Mouse (Mus musculus): ENCODE results near the gene Atp13a5. TPM values are rescaled to one million over a fixed set of nuclear protein-coding genes. Genes with fewer than 3 reads are reported as not detected.

The Atp13a5 gene
- polyA plus RNA-seq, 1 experiment from 2014 or later = 0.04 TPM

DNA sequence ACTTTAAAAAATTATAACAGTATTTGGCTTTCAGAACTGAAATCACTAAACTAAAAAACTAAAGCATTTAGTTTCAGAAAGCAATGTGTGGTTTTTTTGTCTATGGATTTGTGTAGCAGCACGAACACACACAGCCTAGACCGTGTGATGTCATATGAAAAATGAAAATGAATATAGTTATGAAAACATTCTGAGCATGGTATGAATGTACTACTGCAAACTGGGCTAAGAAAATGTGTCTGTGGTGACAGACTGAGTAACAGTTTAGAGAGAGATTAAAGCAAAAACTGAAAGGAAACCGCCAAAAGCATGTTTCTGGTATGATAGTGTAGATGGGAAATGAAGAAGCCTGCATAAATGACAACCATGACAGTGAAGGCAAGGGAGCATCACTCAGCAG, 57.8 kb downstream of the Atp13a5 start:
- Histone ChIP-seq H3K4me1 (replicated peaks) (no peaks in the 10 kb centered on the region), H3K4me3 (no peak overlapping the region)
- 77% methylated on average over 3 of the region's 3 CpGs for WGBS

DNA sequence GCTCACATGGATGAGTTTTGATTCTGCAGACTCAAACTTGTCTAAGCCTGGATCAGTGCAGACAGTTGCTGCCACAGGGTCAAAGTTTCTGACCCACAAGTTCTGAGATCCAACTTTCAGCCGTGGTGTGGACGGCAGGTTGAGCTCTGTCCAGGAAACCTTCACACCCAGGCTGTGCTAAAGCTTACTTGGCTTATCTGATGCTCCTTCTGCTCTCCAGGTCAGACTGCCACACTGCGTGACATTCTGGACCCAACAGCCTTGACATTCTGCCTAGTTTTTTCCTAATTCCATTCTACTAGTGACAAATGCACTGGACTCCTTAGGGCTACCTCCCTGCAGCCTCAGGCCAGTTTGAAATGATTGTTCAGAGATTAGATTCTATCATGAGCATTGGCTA, 63.1 kb downstream of the Atp13a5 start:
- Histone ChIP-seq H3K4me1 (replicated peaks) (no peaks in the 10 kb centered on the region), H3K4me3 (no peak overlapping the region), H3K4me2 (no peak overlapping the region), H3K27me3 (replicated peaks) (no peaks in the 10 kb centered on the region), H3K9me3 (replicated peaks) (peaks cover 5% of the 10 kb centered on the region; the same call in 1 of the 2 replicates), H3K27ac (ENCODE audit: poor library complexity, severe bottlenecking) (no peak overlapping the region), H3K9ac (no peak overlapping the region), H3K36me3 (no peaks in the 10 kb centered on the region)
- 74% methylated on average over 3 of the region's 3 CpGs for WGBS
- ATAC-seq (ENCODE audit: insufficient number of reproducible peaks, low FRiP score) = no peak

More for the DNA sequence above, 57.8 kb downstream of the Atp13a5 start:
- H3K36me3 ChIP-seq = no peaks in the 10 kb centered on the region
- no peak for ATAC-seq (ENCODE audit: insufficient number of reproducible peaks, low FRiP score)
- no peak overlapping the region for H3K4me2 ChIP-seq
- H3K9ac ChIP-seq = no peak overlapping the region
- H3K27ac ChIP-seq (ENCODE audit: poor library complexity, severe bottlenecking) = no peak overlapping the region
- H3K27me3 ChIP-seq (replicated peaks) = no peaks in the 10 kb centered on the region
- H3K9me3 ChIP-seq (replicated peaks) = peaks cover 5% of the 10 kb centered on the region; the same call in 1 of the 2 replicates

DNA sequence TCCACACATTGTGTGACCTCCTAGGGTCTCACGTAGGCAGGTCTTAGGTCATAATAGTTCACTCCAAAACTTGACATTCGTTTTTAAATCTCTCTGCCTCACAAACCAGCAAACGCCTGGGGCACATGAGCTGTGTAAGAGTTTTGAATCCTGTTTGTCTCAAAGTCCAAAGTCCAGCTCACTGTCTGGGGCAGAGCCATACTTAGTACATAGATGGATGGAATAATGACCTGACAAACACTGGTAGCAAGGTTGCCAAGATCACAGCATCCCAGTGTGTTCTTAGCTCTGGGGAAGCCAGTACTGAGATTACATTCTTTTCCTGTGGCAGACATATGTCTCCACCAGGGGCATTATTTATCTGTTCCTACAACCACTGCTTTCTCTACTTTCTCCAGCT, 63.5 kb downstream of the Atp13a5 start:
- peaks cover 5% of the 10 kb centered on the region; the same call in 1 of the 2 replicates for H3K9me3 ChIP-seq (replicated peaks)
- no peaks in the 10 kb centered on the region for H3K27me3 ChIP-seq (replicated peaks)
- no peak overlapping the region for H3K27ac ChIP-seq (ENCODE audit: poor library complexity, severe bottlenecking)
- no peaks in the 10 kb centered on the region for H3K36me3 ChIP-seq
- H3K4me1 ChIP-seq (replicated peaks) = no peaks in the 10 kb centered on the region
- no peak overlapping the region for H3K9ac ChIP-seq
- no peak overlapping the region for H3K4me3 ChIP-seq
- 81% methylated on average over 3 of the region's 3 CpGs for WGBS
- no peak overlapping the region for H3K4me2 ChIP-seq
- ATAC-seq (ENCODE audit: insufficient number of reproducible peaks, low FRiP score) = no peak

DNA sequence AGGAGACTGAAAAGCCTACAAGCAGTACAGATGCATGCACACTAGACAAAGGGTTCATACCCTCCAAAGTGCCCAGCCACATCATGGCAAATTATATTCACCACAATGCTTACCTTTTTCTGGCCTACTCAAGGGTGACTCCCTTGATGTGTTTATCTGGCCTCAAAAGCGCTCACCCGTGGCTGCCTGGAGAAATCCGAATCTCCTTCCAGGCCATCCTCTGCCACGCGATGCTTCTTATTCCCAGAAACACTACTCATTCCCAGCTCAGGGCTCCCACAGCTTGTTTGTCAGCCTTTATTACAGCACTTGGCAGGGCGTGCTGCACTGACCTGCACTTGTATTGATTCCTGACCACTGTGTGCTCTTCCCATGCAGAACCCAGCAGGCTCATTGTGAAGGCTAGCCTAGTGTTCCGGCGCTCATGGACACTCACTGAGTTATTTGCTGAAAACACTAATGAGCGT, 80.9 kb downstream of the Atp13a5 start:
- H3K27me3 ChIP-seq (replicated peaks) = no peaks in the 10 kb centered on the region
- no peaks in the 10 kb centered on the region for H3K36me3 ChIP-seq
- no peak overlapping the region for H3K4me2 ChIP-seq
- H3K9me3 ChIP-seq (replicated peaks) = no peaks in the 10 kb centered on the region
- H3K4me1 ChIP-seq (replicated peaks) = no peaks in the 10 kb centered on the region
- no peak overlapping the region for H3K27ac ChIP-seq (ENCODE audit: poor library complexity, severe bottlenecking)
- no peak for ATAC-seq (ENCODE audit: insufficient number of reproducible peaks, low FRiP score)
- H3K9ac ChIP-seq = no peak overlapping the region
- no peak overlapping the region for H3K4me3 ChIP-seq
- WGBS = 87% methylated on average over 9 of the region's 9 CpGs

DNA sequence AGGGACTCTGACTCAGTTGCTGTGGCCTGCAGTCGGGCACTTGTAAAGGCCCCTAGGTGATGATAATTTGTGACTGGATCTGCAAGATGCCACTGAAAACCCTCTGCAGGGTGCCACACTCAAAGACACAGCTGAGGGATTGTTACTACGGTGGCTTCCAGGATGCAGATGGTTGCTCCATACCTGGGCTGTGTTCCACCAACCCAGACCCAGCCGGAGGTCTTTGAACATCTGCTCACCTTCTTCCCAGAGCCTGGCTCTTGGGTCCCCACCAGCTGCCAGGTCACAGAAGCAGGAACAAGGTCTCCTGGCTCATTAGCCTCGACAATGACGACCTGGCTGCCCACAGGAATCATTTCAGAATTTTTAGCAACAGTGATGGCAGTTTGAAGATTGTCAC, 97.8 kb downstream of the Atp13a5 start:
- H3K27ac ChIP-seq (ENCODE audit: poor library complexity, severe bottlenecking) = no peak overlapping the region
- no peaks in the 10 kb centered on the region for H3K27me3 ChIP-seq (replicated peaks)
- H3K4me3 ChIP-seq = no peak overlapping the region
- H3K4me1 ChIP-seq (replicated peaks) = peaks cover 9% of the 10 kb centered on the region; the same call in 1 of the 2 replicates
- WGBS = 82% methylated on average over 5 of the region's 5 CpGs
- H3K9ac ChIP-seq = no peak overlapping the region
- no peak overlapping the region for H3K4me2 ChIP-seq
- H3K36me3 ChIP-seq = no peaks in the 10 kb centered on the region
- no peak for ATAC-seq (ENCODE audit: insufficient number of reproducible peaks, low FRiP score)
- no peaks in the 10 kb centered on the region for H3K9me3 ChIP-seq (replicated peaks)

DNA sequence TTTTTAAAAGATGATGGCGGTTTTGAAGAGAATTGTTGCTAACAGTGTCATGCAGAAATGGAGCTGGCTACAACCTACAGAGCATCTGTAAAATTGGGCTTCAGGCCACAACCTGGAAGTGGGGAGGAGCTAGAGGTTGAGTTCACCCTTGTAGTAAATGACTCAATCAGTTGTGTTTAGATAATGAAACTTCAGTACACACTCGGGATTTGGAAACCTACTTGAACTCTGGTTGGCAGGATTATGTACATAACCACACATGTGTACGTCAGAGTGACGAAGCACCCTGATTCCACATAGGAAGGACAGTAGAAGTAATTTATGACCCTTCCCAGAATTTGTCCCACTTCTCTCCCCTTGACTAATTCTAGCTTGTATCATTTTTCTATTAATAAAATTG, 124.2 kb downstream of the Atp13a5 start:
- Histone ChIP-seq H3K9ac (no peak overlapping the region), H3K27ac (ENCODE audit: poor library complexity, severe bottlenecking) (no peak overlapping the region), H3K36me3 (no peaks in the 10 kb centered on the region), H3K27me3 (replicated peaks) (no peaks in the 10 kb centered on the region), H3K4me2 (no peak overlapping the region), H3K9me3 (replicated peaks) (0 out of 2 replicates have a peak, but pooled peaks cover 3% of the 10 kb centered on the region), H3K4me3 (no peak overlapping the region), H3K4me1 (replicated peaks) (no peaks in the 10 kb centered on the region)
- no peak for ATAC-seq (ENCODE audit: insufficient number of reproducible peaks, low FRiP score)
- WGBS = 77% methylated on average over 4 of the region's 4 CpGs

DNA sequence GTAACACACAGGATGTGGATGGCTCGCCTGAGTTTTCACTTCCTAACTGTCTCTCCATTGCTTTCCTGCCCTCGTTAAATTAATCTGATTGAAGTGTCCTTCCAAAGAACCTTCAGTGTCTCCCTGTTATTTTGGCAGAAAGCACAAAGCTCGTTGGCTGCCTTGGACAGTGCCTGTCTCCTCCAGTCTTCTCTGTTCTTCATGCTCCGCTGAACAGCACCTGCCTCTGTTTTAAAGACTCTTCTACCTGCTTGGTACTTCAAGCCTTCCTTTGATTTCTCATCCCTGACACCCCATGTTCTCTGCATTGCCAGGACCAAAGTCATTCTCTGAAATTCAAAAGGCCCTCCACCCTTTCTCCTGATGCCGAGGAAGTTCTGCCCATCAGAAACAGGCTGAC, 142.6 kb downstream of the Atp13a5 start:
- no peak overlapping the region for H3K9ac ChIP-seq
- H3K4me3 ChIP-seq = no peak overlapping the region
- H3K36me3 ChIP-seq = no peaks in the 10 kb centered on the region
- H3K27me3 ChIP-seq (replicated peaks) = no peaks in the 10 kb centered on the region
- ATAC-seq (ENCODE audit: insufficient number of reproducible peaks, low FRiP score) = no peak
- no peaks in the 10 kb centered on the region for H3K4me1 ChIP-seq (replicated peaks)
- H3K27ac ChIP-seq (ENCODE audit: poor library complexity, severe bottlenecking) = no peak overlapping the region
- 71% methylated on average over 5 of the region's 5 CpGs for WGBS
- H3K4me2 ChIP-seq = no peak overlapping the region
- H3K9me3 ChIP-seq (replicated peaks) = no peaks in the 10 kb centered on the region

DNA sequence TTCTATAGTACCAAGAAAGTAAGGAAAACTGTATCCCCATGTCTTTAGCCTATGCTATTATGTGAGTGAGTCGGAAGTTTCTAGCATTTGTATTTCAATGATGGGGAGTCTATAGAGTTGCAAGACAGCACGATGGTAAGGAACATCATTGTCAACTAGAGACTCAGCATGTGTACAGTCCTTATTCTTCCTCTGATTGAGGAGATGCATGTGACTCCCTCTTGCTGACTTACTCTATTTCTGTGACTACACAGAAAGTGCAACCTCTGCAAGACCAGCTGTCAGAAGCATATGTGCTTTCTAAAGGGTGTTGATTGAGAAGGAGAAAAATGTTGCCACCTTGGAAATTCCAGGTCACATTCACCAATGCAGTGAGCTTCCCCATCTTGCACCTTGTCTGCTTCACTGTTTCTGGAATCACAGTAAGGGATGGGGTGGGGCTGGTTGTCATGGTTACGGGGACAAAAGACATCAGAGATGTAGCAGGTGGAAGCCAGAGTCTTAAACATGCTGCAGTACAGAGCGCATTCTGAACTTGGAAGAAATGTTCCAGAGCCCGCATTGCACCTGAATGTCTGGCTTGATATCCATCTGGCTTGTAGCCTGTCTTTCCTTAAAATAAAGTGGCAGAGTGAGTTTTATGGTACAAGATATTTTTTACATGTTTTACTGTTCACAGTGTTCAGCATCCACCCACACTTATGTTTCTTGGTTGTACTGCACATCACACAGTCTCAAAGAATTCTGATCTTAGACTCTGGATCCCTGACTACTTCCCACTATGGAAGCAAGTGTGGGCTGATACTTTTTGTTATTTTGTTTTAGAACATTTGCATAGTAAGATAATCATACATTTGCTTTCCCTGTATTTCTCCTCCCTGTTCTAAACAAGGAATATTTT, 161.9 kb downstream of the Atp13a5 start:
- H3K4me2 ChIP-seq = no peak overlapping the region
- H3K36me3 ChIP-seq = no peaks in the 10 kb centered on the region
- H3K9ac ChIP-seq = no peak overlapping the region
- H3K27ac ChIP-seq (ENCODE audit: poor library complexity, severe bottlenecking) = no peak overlapping the region
- no peaks in the 10 kb centered on the region for H3K9me3 ChIP-seq (replicated peaks)
- 0 out of 2 replicates have a peak, but pooled peaks cover 1% of the 10 kb centered on the region for H3K27me3 ChIP-seq (replicated peaks)
- 80% methylated on average over 5 of the region's 5 CpGs for WGBS
- ATAC-seq (ENCODE audit: insufficient number of reproducible peaks, low FRiP score) = no peak
- no peaks in the 10 kb centered on the region; the same call in 1 of the 2 replicates for H3K4me1 ChIP-seq (replicated peaks)
- H3K4me3 ChIP-seq = no peak overlapping the region

DNA sequence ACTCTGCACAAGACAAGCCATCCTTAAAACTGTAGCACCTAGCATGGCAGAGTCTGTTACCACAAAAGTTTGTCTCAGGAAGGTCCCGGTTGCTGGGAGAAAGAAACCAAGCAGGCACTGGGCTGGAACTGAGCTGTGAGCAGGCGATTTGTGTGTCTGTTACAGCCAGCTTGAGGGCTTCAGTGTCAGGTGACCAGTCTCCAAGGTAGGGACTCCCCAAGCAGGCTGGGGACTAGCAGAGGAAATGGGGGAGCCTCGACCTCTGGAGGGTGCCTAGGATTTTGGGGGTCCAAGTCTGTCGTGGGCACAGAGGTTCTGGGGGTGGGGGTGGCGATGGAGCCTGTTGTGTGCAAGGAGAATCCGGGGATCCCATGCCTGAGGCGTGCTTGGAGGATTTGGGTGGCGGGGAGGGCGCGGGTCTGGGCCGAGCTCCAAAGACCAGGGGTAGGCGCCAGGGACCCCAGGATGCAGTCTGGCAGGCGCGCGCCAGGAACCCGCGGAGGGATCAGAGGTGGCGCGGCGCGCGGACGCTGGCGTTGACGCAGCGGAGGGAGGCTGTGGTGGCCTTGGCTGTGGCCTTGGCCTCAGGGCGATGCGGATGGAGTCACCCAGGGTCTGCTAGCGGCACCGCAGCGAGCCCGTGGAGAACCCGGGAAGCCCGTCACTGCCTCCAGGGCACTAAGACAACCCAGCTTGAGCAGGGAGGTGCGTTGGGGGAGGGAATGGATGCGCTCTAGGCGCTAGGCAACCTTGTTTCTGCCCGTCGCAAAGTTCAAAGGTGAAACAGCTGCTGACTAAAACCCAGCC, 168.7 kb downstream of the Atp13a5 start, which contains the start of gene Hrasls:
Hrasls (plus strand) TSS at position 91 of the 807 bp plus-strand sequence.
- WGBS = 1% methylated on average over 39 of the region's 39 CpGs
- ATAC-seq (ENCODE audit: insufficient number of reproducible peaks, low FRiP score) = peak; percentile 64
- peak within 1 kb of the TSS; percentile 49 for H3K4me3 ChIP-seq
- peak within 1 kb of the TSS; percentile 87 for H3K4me2 ChIP-seq
- peak within 1 kb of the TSS; percentile 71 for H3K9ac ChIP-seq
- H3K27ac ChIP-seq (ENCODE audit: poor library complexity, severe bottlenecking) = no peak within 1 kb of the TSS
- H3K9me3 ChIP-seq (replicated peaks) = no peaks in the 10 kb centered on the region
- H3K36me3 ChIP-seq = no peaks in the 10 kb centered on the region
- peaks cover 20% of the 10 kb centered on the region; the same call in 1 of the 2 replicates for H3K27me3 ChIP-seq (replicated peaks)
- peaks cover 16% of the 10 kb centered on the region for H3K4me1 ChIP-seq (replicated peaks)

DNA sequence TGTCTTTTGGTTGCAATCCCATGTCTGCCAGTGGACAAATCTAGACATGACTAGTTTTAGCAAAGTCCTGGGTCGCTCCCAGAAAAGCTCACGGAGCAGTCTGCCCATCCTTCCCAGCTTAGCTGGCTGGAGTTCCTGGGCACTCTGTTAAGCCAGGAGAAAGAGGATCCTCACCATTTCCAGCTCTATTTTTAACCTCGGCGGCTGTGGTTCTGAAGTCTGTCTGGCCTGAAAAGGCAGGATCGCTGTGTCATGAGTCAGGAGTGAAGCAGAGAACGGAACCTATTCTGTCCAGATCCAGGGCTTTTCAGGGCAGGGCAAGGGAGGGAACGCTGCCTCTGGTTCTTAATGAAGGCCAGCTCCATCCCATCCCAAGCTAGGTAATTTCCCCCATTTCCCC, 169.7 kb downstream of the Atp13a5 start:
- no peak overlapping the region for H3K4me3 ChIP-seq
- WGBS = 34% methylated on average over 7 of the region's 7 CpGs
- H3K27me3 ChIP-seq (replicated peaks) = peaks cover 20% of the 10 kb centered on the region; the same call in 1 of the 2 replicates
- peak overlapping the region; percentile 87 for H3K4me2 ChIP-seq
- H3K9me3 ChIP-seq (replicated peaks) = no peaks in the 10 kb centered on the region
- H3K36me3 ChIP-seq = no peaks in the 10 kb centered on the region
- peaks cover 16% of the 10 kb centered on the region for H3K4me1 ChIP-seq (replicated peaks)
- no peak overlapping the region for H3K27ac ChIP-seq (ENCODE audit: poor library complexity, severe bottlenecking)
- H3K9ac ChIP-seq = no peak overlapping the region
- no peak for ATAC-seq (ENCODE audit: insufficient number of reproducible peaks, low FRiP score)

DNA sequence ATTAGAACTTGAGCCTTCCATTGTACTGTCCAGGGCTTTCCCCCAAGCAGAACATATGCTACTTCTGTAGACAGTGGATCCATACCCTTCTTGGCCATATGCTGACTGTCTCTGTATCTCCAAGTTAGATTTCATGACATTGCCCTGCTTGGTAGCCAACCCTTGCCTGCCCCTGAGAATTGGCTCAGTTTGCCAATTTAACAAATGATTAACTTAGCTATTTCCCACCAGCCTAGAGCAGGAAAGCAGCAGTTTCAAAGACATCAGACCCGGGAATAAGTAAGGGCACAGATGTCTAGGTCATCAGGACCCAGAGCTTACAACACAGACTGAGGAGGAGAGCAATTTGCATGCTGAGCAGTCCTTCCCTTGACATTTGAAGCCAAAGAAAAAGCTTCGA, 173.0 kb downstream of the Atp13a5 start:
- ATAC-seq (ENCODE audit: insufficient number of reproducible peaks, low FRiP score) = no peak
- WGBS = 45% methylated on average over 2 of the region's 2 CpGs
- Histone ChIP-seq H3K9me3 (replicated peaks) (no peaks in the 10 kb centered on the region), H3K9ac (no peak overlapping the region), H3K4me2 (no peak overlapping the region), H3K27me3 (replicated peaks) (peaks cover 8% of the 10 kb centered on the region; the same call in 1 of the 2 replicates), H3K27ac (ENCODE audit: poor library complexity, severe bottlenecking) (no peak overlapping the region), H3K36me3 (no peaks in the 10 kb centered on the region), H3K4me1 (replicated peaks) (peaks cover 15% of the 10 kb centered on the region), H3K4me3 (no peak overlapping the region)
